Mouse (Mus musculus) spleen, postnatal 10 days (tissue): ENCODE results near the gene Nup210l.
"Not testable (repeated sequence)": the region's sequence is repeated elsewhere in the genome, so short reads cannot be mapped to it uniquely, and the experiment has no call there.

Experiments
- DNase-seq, 2 experiments: peaks; one replicate each; pipeline ENCODE4 v3.0.0; 2021 to 2022; ENCODE audit warnings: low spot score in 2 of 2

The Nup210l gene

GRCm38 (mm10) chr3:90222455-90222854 is 118.5 kb downstream of the Nup210l start:
- DNase-seq, result no peak

- DNase-seq, result no peak
Measured at GRCm38 (mm10) chr3:90222941-90223340, 119.0 kb downstream of the Nup210l start.

GRCm38 (mm10) chr3:90224331-90224730 is 120.4 kb downstream of the Nup210l start:
- DNase-seq, result no peak

- DNase-seq, result peak in 1 of 2 experiments; percentile 29
Measured at GRCm38 (mm10) chr3:90231075-90231474, 127.1 kb downstream of the Nup210l start.

GRCm38 (mm10) chr3:90231507-90232333 is 127.8 kb downstream of the Nup210l start, which contains the start of gene Jtb:
Gene Jtb, plus strand, starts transcription at chr3:90231597.
- peak; percentile 70 to 90 for DNase-seq

GRCm38 (mm10) chr3:90241251-90241650 is 137.3 kb downstream of the Nup210l start:
- DNase-seq, result no peak

- no peak for DNase-seq
Measured at GRCm38 (mm10) chr3:90241669-90242358, 137.9 kb downstream of the Nup210l start.

- no peak for DNase-seq
Measured at GRCm38 (mm10) chr3:90242984-90243775, 139.2 kb downstream of the Nup210l start, which contains the start of gene Creb3l4. Gene Creb3l4, minus strand, starts transcription at chr3:90243512.

- DNase-seq, result no peak
Measured at GRCm38 (mm10) chr3:90245406-90245805, 141.5 kb downstream of the Nup210l start.

- no peak for DNase-seq
Measured at GRCm38 (mm10) chr3:90247630-90247959, 143.7 kb downstream of the Nup210l start.

GRCm38 (mm10) chr3:90247960-90248745 is 144.2 kb downstream of the Nup210l start, which contains the start of gene Slc39a1:
Gene Slc39a1, plus strand, starts transcription at chr3:90248172.
- peak; percentile 73 to 89 for DNase-seq

- DNase-seq, result peak; percentile 26 to 44
Measured at GRCm38 (mm10) chr3:90248746-90249100, 144.8 kb downstream of the Nup210l start.

- no peak for DNase-seq
Measured at GRCm38 (mm10) chr3:90250791-90251190, 146.9 kb downstream of the Nup210l start.

- DNase-seq, result not testable (repeated sequence)
Measured at GRCm38 (mm10) chr3:90251731-90252226, 147.8 kb downstream of the Nup210l start.

- DNase-seq, result not testable (repeated sequence)
Measured at GRCm38 (mm10) chr3:90252659-90253058, 148.7 kb downstream of the Nup210l start.

GRCm38 (mm10) chr3:90253174-90253573 is 149.2 kb downstream of the Nup210l start:
- DNase-seq, result not testable (repeated sequence)

- peak; percentile 82 to 95 for DNase-seq
Measured at GRCm38 (mm10) chr3:90253653-90254418, 149.9 kb downstream of the Nup210l start, which contains the start of gene Crtc2. Gene Crtc2, plus strand, starts transcription at chr3:90254163.

- DNase-seq, result no peak
Measured at GRCm38 (mm10) chr3:90254419-90255193, 150.7 kb downstream of the Nup210l start.

- no peak for DNase-seq
Measured at GRCm38 (mm10) chr3:90255194-90255565, 151.2 kb downstream of the Nup210l start.
